Mouse (Mus musculus) central nervous system, embryonic 14 days (tissue): ENCODE data around the gene Pxmp4. TPM values are rescaled to one million over a fixed set of nuclear protein-coding genes. Genes with fewer than 3 reads are reported as not detected.

Experiments used
- polyA plus RNA-seq: library from polyadenylated mRNA; depleted of rRNA; stranded (reverse); fragments of >200 nt; gene quantifications from 2 replicates; pipeline ENCODE4 v1.2.3, GENCODE M21; 2012; rRNA removed

Gene Pxmp4
- 10.3 and 11.8 TPM in 2 replicates for polyA plus RNA-seq

DNA sequence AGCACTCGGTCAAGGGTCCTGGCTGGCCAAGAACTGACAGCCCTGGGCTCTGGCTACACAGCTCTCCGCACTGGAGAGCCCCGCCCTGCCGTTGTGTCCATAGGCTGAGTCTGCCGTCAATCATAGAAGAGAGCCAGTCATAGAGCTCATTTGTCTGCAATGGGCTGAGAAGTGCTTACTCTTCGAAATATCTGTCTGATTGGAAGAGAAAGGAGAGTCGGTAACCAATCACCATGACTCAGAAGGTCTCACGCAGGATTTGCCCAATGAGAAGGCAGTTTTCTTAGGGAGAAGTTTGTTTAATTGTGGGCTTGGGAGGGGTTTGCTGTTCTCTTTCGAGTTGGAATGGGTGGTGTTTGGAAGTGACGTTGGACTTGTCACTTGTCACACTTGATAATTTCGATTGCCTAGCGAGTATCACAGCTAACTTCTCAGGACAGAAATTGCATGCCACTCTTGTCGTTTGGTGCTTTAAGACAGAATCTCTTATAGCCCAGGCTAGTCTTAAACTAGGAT, at the start of gene Pxmp4:
Gene Pxmp4 (minus strand): TSS at position 71 of the 516 bp plus-strand sequence.

DNA sequence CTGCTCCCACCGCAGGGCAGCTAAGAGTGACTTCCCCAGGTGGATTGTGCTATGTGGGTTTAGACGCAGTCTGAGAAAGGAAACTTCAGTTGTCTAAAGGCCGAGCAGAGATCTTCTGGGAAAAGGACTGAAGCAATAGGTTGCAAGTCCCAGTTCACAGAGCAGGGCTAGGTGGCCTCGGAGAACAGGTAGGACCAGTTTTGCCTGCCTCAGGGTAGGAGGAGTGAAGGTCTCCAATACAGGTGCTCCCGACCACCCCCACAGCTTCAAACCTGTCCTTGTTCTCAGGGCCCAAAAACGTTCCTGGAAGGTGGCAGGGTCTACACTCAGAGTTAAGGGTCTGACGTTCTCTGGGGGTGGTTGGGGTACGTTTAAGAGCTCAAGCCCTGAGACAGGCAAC, 47.9 kb upstream of the Pxmp4 start, which contains the start of gene Chmp4b:
Gene Chmp4b (plus strand): TSS at position 343 of the 400 bp plus-strand sequence.

GRCm38 (mm10) chr2:154613118-154614115, 9.9 kb upstream of the Pxmp4 start, which contains the start of the genes Zfp341 and 4930519P11Rik:
Zfp341 (plus strand) TSS chr2:154613297.
4930519P11Rik (minus strand) TSS chr2:154613437.

GRCm38 (mm10) chr2:154569836-154570286, 33.6 kb downstream of the Pxmp4 start, which contains the start of gene E2f1:
E2f1 (minus strand) TSS chr2:154569892.

DNA sequence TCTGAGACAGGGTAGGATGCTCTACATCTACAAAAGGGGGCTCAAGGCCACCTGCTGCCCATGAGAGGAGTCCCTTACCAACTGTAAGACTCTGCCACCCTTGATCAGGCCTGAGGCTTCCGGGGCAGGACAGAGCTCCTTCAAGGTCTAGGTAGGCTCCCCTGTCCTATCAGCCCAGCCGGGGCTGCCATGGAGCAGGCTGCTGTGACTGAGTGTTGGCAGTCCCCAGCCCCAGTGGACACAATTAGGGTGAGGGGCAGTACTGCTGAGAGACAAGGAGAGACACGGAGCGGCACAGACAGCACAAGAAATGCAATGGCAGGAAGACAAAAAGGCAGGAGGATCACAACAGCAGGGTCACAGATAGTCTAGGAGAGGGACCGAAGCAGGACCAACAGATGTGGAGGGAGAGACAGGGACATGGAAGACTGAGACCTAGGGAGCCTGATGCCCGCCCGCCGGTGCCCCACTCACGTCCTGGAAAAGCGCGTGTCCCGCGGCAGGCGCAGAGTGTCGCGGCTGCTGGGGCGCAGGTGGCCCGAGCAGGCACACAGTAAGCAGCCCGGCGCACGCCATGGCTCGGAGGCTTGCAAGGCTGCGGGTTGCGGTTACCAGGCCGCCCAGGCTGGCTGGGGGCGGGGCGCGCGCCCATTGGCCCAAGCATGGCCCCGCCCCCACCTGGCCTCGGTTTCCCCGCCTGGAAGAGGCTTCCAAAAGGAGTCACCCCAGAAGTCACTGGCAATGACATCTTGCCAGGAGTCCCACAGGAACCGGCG, 45.1 kb downstream of the Pxmp4 start, which contains the start of gene Necab3:
Gene Necab3 (minus strand): TSS at position 627 of the 776 bp plus-strand sequence.

GRCm38 (mm10) chr2:154551476-154551875, 52.0 kb downstream of the Pxmp4 start, which contains the start of gene Actl10:
Actl10 (plus strand) TSS chr2:154551776.

DNA sequence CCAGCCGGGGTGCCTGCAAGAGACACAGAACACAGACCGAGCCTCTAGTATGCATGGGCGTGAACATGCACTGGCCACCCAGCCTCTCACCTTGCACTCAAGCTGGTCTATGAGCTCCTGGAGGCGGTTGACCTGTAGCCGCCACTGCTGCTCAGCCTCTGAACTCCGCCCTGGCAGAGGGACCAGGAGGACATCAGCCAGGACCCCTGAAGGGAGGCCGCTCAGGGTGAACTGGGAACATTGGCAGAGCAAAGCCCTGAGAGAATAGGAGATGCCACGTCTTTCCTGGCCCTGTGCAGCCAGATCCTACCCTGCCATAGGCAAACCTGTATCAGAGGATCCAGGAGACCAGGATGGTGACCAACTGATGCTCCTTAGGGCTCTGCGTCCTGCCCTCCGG, 56.8 kb downstream of the Pxmp4 start, which contains the start of gene 1700003F12Rik:
Gene 1700003F12Rik (plus strand): TSS at position 375 of the 400 bp plus-strand sequence.

Other genes with a start within 250 kb of the Pxmp4 start
- gene Cdk5rap1, start 230.7 kb downstream of the Pxmp4 start, polyA plus RNA-seq = 10.1 and 11.4 TPM in 2 replicates
- gene Snta1, start 195.6 kb downstream of the Pxmp4 start, polyA plus RNA-seq = 9.7 and 11.4 TPM in 2 replicates
- gene Cbfa2t2, start 167.2 kb downstream of the Pxmp4 start, polyA plus RNA-seq = 36.5 and 47.4 TPM in 2 replicates
- 0.68 and 0.70 TPM in 2 replicates for gene 1700003F12Rik, start 56.6 kb downstream of the Pxmp4 start, polyA plus RNA-seq
- 0.07 and 0.10 TPM in 2 replicates for gene Actl10, start 51.9 kb downstream of the Pxmp4 start, polyA plus RNA-seq
- gene Necab3, start 44.8 kb downstream of the Pxmp4 start, polyA plus RNA-seq = 13.5 and 17.8 TPM in 2 replicates
- gene E2f1, start 33.8 kb downstream of the Pxmp4 start, polyA plus RNA-seq = 21.2 and 22.4 TPM in 2 replicates
- 13.8 and 14.3 TPM in 2 replicates for gene Zfp341, start 9.6 kb upstream of the Pxmp4 start, polyA plus RNA-seq
- gene 4930519P11Rik, start 9.7 kb upstream of the Pxmp4 start, polyA plus RNA-seq = 0.31 and 0.66 TPM in 2 replicates
- 208 and 217 TPM in 2 replicates for gene Chmp4b, start 48.0 kb upstream of the Pxmp4 start, polyA plus RNA-seq
- not detected in 2 replicates for gene Gm14214, start 166.3 kb upstream of the Pxmp4 start, polyA plus RNA-seq
- 304 and 334 TPM in 2 replicates for gene Raly, start 187.4 kb upstream of the Pxmp4 start, polyA plus RNA-seq
- 7.2 and 7.8 TPM in 2 replicates for gene a, start 187.7 kb upstream of the Pxmp4 start, polyA plus RNA-seq